Mouse (Mus musculus) gastrocnemius, postnatal 25 days (tissue): ENCODE measurements around the gene Tssk2. TPM values are rescaled to one million over a fixed set of nuclear protein-coding genes. Genes with fewer than 3 reads are reported as not detected.

Source experiments
- DNase-seq: peaks from one replicate; pipeline ENCODE4 v3.0.0; 2022
- total RNA-seq, 2 experiments: library from RNA; stranded (reverse); gene quantifications; 1 replicate in 1 of 2; 2 replicates in 1 of 2; pipeline ENCODE4 v1.2.3; 2021

The Tssk2 gene
- total RNA-seq, 2 experiments from 2014 or later = not detected

- DNase-seq = no peak
Observed at GRCm38 (mm10) chr16:17949421-17949877, 51.0 kb downstream of the Tssk2 start.

Other genes with a start within 250 kb of the Tssk2 start
- gene Med15, start 165.7 kb upstream of the Tssk2 start, total RNA-seq = 10 to 100 TPM; 18.1 to 18.9 TPM
- gene Klhl22, start 139.0 kb upstream of the Tssk2 start, total RNA-seq = 10 to 100 TPM; 15.4 to 18.8 TPM
- 1 to 10 TPM; 4.7 to 5.4 TPM for gene Scarf2, start 101.4 kb upstream of the Tssk2 start, total RNA-seq
- not detected for gene B830017H08Rik, start 65.5 kb upstream of the Tssk2 start, total RNA-seq
- gene Car15, start 60.3 kb upstream of the Tssk2 start, total RNA-seq = under 1 TPM; 0.79 to 0.88 TPM
- under 1 TPM in 1 of 2 experiments, not detected in 1; 0.16 TPM for gene Gm20518, start 7.0 kb upstream of the Tssk2 start, total RNA-seq
- gene Tssk1, start 4.4 kb upstream of the Tssk2 start, total RNA-seq = under 1 TPM in 1 of 2 experiments, not detected in 1; 0.13 TPM
- 10 to 100 TPM; 23.0 to 24.7 TPM for gene Dgcr2, start 75 bp upstream of the Tssk2 start, total RNA-seq
- 1 to 10 TPM; 5.1 to 6.1 TPM for gene Ess2, start 12.7 kb downstream of the Tssk2 start, total RNA-seq
- not detected for gene Gsc2, start 16.4 kb downstream of the Tssk2 start, total RNA-seq
- gene Slc25a1, start 29.6 kb downstream of the Tssk2 start, total RNA-seq = 10 to 100 TPM in 1 of 2 experiments, 1 to 10 TPM in 1; 2.6 to 10.0 TPM
- not detected for gene Vpreb2, start 81.8 kb downstream of the Tssk2 start, total RNA-seq
- 10 to 100 TPM; 32.2 to 34.1 TPM for gene Dgcr6, start 154.2 kb downstream of the Tssk2 start, total RNA-seq
- gene Prodh, start 191.6 kb downstream of the Tssk2 start, total RNA-seq = 1 to 10 TPM; 8.1 to 9.5 TPM
- under 1 TPM in 1 of 2 experiments, not detected in 1; 0.13 TPM for gene Rtn4r, start 229.0 kb downstream of the Tssk2 start, total RNA-seq